In the genomic region with DNA sequence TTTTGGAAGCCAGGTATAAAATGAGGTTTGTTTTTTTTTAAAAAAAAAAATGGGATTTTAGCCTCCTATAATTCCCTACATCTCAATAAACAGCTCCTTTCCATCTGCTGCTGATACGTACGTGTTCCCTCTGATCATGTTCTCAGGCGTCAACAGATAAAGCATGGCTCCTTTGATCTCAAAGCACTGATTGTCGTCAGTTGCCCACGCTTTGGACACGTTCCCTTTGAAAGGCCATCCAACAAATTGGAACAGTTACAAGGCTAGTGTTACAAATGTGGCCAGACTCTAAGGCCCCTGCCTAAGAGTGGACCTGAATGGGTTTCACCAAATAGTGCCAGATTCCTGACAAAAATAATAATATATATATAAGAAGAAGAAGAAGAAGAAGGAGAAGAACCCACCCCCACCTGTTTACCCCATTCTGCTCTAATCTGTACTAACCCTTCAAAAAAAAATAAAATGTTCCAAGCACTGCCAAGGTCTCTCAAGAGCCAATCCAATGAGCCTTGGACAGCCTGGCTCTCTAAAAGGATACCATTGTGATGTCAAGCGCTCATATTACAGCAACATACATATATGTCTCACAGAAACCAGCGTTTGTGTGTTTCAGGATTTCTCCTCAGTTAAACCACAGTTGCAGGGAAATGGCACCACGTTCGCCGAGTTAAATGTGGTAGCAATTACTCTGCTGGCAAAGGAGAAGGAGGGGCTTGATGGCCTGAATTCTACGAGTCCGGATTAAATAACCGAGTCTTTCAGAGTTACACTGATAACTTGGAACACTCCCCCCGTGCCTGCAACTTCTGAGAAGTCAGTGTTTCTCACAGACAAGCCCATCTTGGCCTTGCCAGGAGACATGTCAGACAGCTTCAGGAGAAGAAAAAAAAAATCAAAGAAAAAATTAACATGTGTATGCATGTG, we compare ENCODE assay signal across 23 mouse cellular contexts.
DNase-seq lines count a peak whose midpoint lies in the region; ATAC-seq and TF ChIP-seq lines count a peak whose summit lies in the region.
"Had no signal": no experiment of that assay in that cellular context is flagged by ENCODE, and none has a peak within 500 bp of the region (broad histone marks: within the 10 kb centered on the region; RNA-seq: fewer than 3 reads in every experiment).

No protein-coding gene starts in this region.

- peaks cover 12% of the 10 kb centered on the region for H3K4me1 ChIP-seq in hindbrain, embryonic 10.5 days (replicated peaks)
- no peaks in the 10 kb centered on the region for H3K4me1 ChIP-seq in hindbrain, embryonic 13.5 days (replicated peaks)
- peaks cover 48% of the 10 kb centered on the region for H3K4me1 ChIP-seq in embryonic facial prominence, embryonic 10.5 days
- H3K4me1 ChIP-seq in embryonic facial prominence, embryonic 15.5 days = peaks cover 20% of the 10 kb centered on the region
- H3K4me1 ChIP-seq in limb, embryonic 14.5 days (ENCODE audit: control insufficient read depth, insufficient read depth, low read length) = peaks cover 36% of the 10 kb centered on the region
- no peaks in the 10 kb centered on the region for H3K4me1 ChIP-seq in hindbrain, embryonic 14.5 days (replicated peaks; ENCODE audit: control insufficient read depth, insufficient read depth, low read length)

- no peak overlapping the region for H3K27ac ChIP-seq in hindbrain, embryonic 10.5 days
- no peak overlapping the region for H3K27ac ChIP-seq in hindbrain, embryonic 13.5 days
- peak overlapping the region; percentile 78 for H3K27ac ChIP-seq in embryonic facial prominence, embryonic 10.5 days (replicated peaks)
- peak overlapping the region; percentile 76 for H3K27ac ChIP-seq in embryonic facial prominence, embryonic 15.5 days (replicated peaks)
- peak overlapping the region; percentile 48; the same call in 1 of the 2 replicates for H3K27ac ChIP-seq in limb, embryonic 14.5 days (replicated peaks; ENCODE audit: low read depth, low read length)
- no peak overlapping the region for H3K27ac ChIP-seq in hindbrain, embryonic 14.5 days
- H3K27ac ChIP-seq: heart, embryonic 15.5 days; liver, embryonic 14.5 days; neural tube, embryonic 13.5 days had no signal

- 0 out of 2 replicates have a peak, but pooled peaks cover 4% of the 10 kb centered on the region for H3K27me3 ChIP-seq in hindbrain, embryonic 10.5 days (ENCODE audit: insufficient read depth, poor library complexity, severe bottlenecking)
- no peaks in the 10 kb centered on the region for H3K27me3 ChIP-seq in hindbrain, embryonic 13.5 days
- peaks cover 10% of the 10 kb centered on the region; the same call in 1 of the 2 replicates for H3K27me3 ChIP-seq in embryonic facial prominence, embryonic 10.5 days (replicated peaks; ENCODE audit: low read depth, poor library complexity, severe bottlenecking)
- H3K27me3 ChIP-seq in embryonic facial prominence, embryonic 15.5 days = no peaks in the 10 kb centered on the region
- no peaks in the 10 kb centered on the region for H3K27me3 ChIP-seq in limb, embryonic 14.5 days (ENCODE audit: control insufficient read depth, insufficient read depth, low read length)
- H3K27me3 ChIP-seq in hindbrain, embryonic 14.5 days (ENCODE audit: control insufficient read depth, insufficient read depth, low read length) = no peaks in the 10 kb centered on the region
- H3K27me3 ChIP-seq: heart, embryonic 15.5 days; neural tube, embryonic 13.5 days had no signal

- H3K9ac ChIP-seq in hindbrain, embryonic 13.5 days = no peak overlapping the region
- H3K9ac ChIP-seq in embryonic facial prominence, embryonic 15.5 days = no peak overlapping the region
- H3K9ac ChIP-seq in limb, embryonic 14.5 days (ENCODE audit: low read depth, low read length, severe bottlenecking) = no peak overlapping the region
- H3K9ac ChIP-seq in hindbrain, embryonic 14.5 days = no peak overlapping the region
- H3K9ac ChIP-seq: heart, embryonic 15.5 days; liver, embryonic 14.5 days; neural tube, embryonic 13.5 days had no signal

- H3K36me3 ChIP-seq in hindbrain, embryonic 10.5 days = no peaks in the 10 kb centered on the region
- no peaks in the 10 kb centered on the region for H3K36me3 ChIP-seq in hindbrain, embryonic 13.5 days
- H3K36me3 ChIP-seq in embryonic facial prominence, embryonic 10.5 days (replicated peaks) = no peaks in the 10 kb centered on the region
- H3K36me3 ChIP-seq in embryonic facial prominence, embryonic 15.5 days = no peaks in the 10 kb centered on the region
- H3K36me3 ChIP-seq in limb, embryonic 14.5 days (ENCODE audit: control insufficient read depth, insufficient read depth, low read length) = no peaks in the 10 kb centered on the region
- no peaks in the 10 kb centered on the region for H3K36me3 ChIP-seq in hindbrain, embryonic 14.5 days (replicated peaks; ENCODE audit: control insufficient read depth, insufficient read depth)
- H3K36me3 ChIP-seq: heart, embryonic 15.5 days; neural tube, embryonic 13.5 days had no signal

- H3K4me3 ChIP-seq in hindbrain, embryonic 10.5 days = no peak overlapping the region
- no peak overlapping the region for H3K4me3 ChIP-seq in hindbrain, embryonic 13.5 days
- H3K4me3 ChIP-seq in embryonic facial prominence, embryonic 10.5 days = no peak overlapping the region
- no peak overlapping the region for H3K4me3 ChIP-seq in embryonic facial prominence, embryonic 15.5 days (replicated peaks)
- H3K4me3 ChIP-seq in limb, embryonic 14.5 days (replicated peaks; ENCODE audit: low read length) = no peak overlapping the region
- H3K4me3 ChIP-seq in hindbrain, embryonic 14.5 days (replicated peaks; ENCODE audit: low read length) = no peak overlapping the region
- H3K4me3 ChIP-seq: heart, embryonic 15.5 days; neural tube, embryonic 13.5 days had no signal

- no peaks in the 10 kb centered on the region for H3K9me3 ChIP-seq in hindbrain, embryonic 10.5 days
- H3K9me3 ChIP-seq in hindbrain, embryonic 13.5 days = no peaks in the 10 kb centered on the region
- H3K9me3 ChIP-seq in embryonic facial prominence, embryonic 10.5 days = no peaks in the 10 kb centered on the region
- H3K9me3 ChIP-seq in embryonic facial prominence, embryonic 15.5 days (replicated peaks) = no peaks in the 10 kb centered on the region
- H3K9me3 ChIP-seq in limb, embryonic 14.5 days (ENCODE audit: control insufficient read depth, low read length) = no peaks in the 10 kb centered on the region
- no peaks in the 10 kb centered on the region for H3K9me3 ChIP-seq in hindbrain, embryonic 14.5 days (ENCODE audit: control insufficient read depth, low read length)
- H3K9me3 ChIP-seq: heart, embryonic 15.5 days; neural tube, embryonic 13.5 days had no signal

- 68% methylated on average over 15 of the region's 15 CpGs for WGBS in hindbrain, embryonic 10.5 days
- WGBS in hindbrain, embryonic 13.5 days = 78% methylated on average over 15 of the region's 15 CpGs
- WGBS in embryonic facial prominence, embryonic 10.5 days = 45% methylated on average over 15 of the region's 15 CpGs
- WGBS in embryonic facial prominence, embryonic 15.5 days = 28% methylated on average over 15 of the region's 15 CpGs
- WGBS in limb, embryonic 14.5 days = 29% methylated on average over 15 of the region's 15 CpGs
- 77% methylated on average over 15 of the region's 15 CpGs for WGBS in hindbrain, embryonic 14.5 days

- no peak for TF ChIP-seq POLR2A in limb, embryonic 14.5 days (IDR thresholded peaks at IDR 0.05; ENCODE audit: borderline replicate concordance, extremely low read depth, insufficient read depth, insufficient read length)

- H3K4me2 ChIP-seq in hindbrain, embryonic 13.5 days = no peak overlapping the region
- H3K4me2 ChIP-seq in embryonic facial prominence, embryonic 15.5 days (replicated peaks) = peak overlapping the region; percentile 27
- H3K4me2 ChIP-seq in limb, embryonic 14.5 days (replicated peaks; ENCODE audit: low read depth, low read length, severe bottlenecking) = peak overlapping the region; percentile 23; the same call in 1 of the 2 replicates
- H3K4me2 ChIP-seq in hindbrain, embryonic 14.5 days (replicated peaks) = no peak overlapping the region
- H3K4me2 ChIP-seq: heart, embryonic 15.5 days; neural tube, embryonic 13.5 days had no signal

- ATAC-seq in hindbrain, embryonic 13.5 days (ENCODE audit: low FRiP score) = no peak
- peak; percentile 39; the same call in 1 of the 2 replicates for ATAC-seq in embryonic facial prominence, embryonic 15.5 days (ENCODE audit: insufficient number of reproducible peaks, low FRiP score, low TSS enrichment, low read depth)
- no peak for ATAC-seq in limb, embryonic 14.5 days (ENCODE audit: low FRiP score, low read depth)
- no peak for ATAC-seq in hindbrain, embryonic 14.5 days (ENCODE audit: low FRiP score)
- ATAC-seq in megakaryocyte-erythroid progenitor cell, adult 5-6 weeks (replicated peaks; ENCODE audit: low FRiP score, low TSS enrichment, poor library complexity, severe bottlenecking) = no peak
- ATAC-seq: forebrain, embryonic 16.5 days had no signal

- DNase-seq in hindbrain, embryonic 10.5 days (ENCODE audit: low spot score) = peak; percentile 30
- DNase-seq in embryonic facial prominence, embryonic 10.5 days (ENCODE audit: low spot score) = peak; percentile 72
- DNase-seq in limb, embryonic 14.5 days (ENCODE audit: low spot score) = peak; percentile 50
- no peak for DNase-seq in hindbrain, embryonic 14.5 days (ENCODE audit: low spot score)
- DNase-seq: B cell, adult 2 months; cerebellum, adult 2 months; cerebellum, postnatal 36 days; heart, postnatal 4 days; kidney, adult 11 months; kidney, postnatal 10 days; layer of hippocampus, postnatal 36 days; lung, postnatal 14 days; midbrain, embryonic 14.5 days; right cerebral cortex, adult 18-20 months; spleen, adult 18-20 months; thymus, postnatal 4 days had no signal

Comparison
In these comparisons a context has a peak if more than half of its experiments do, and no peak if none do; other contexts are left out.
1. H3K27ac ChIP-seq: peak in embryonic facial prominence, embryonic 10.5 days (single experiment), embryonic facial prominence, embryonic 15.5 days (single experiment) and limb, embryonic 14.5 days (single experiment); none in hindbrain, embryonic 10.5 days (single experiment), hindbrain, embryonic 13.5 days (single experiment) and hindbrain, embryonic 14.5 days (single experiment).
2. H3K4me2 ChIP-seq: peak in embryonic facial prominence, embryonic 15.5 days (single experiment) and limb, embryonic 14.5 days (single experiment); none in hindbrain, embryonic 13.5 days (single experiment) and hindbrain, embryonic 14.5 days (single experiment).